Mouse (Mus musculus): ENCODE measurements around the gene Fstl4. TPM values are rescaled to one million over a fixed set of nuclear protein-coding genes. Genes with fewer than 3 reads are reported as not detected.

The Fstl4 gene
- polyA plus RNA-seq, 1 experiment from 2014 or later: not detected

GRCm38 (mm10) chr11:53069751-53070150 is 305.3 kb downstream of the Fstl4 start:
- H3K4me3 ChIP-seq (ENCODE audit: low read depth, low read length): no peak overlapping the region
- no peaks in the 10 kb centered on the region for H3K4me1 ChIP-seq (ENCODE audit: insufficient read depth)
- TF ChIP-seq CTCF (IDR thresholded peaks at IDR 0.05; ENCODE audit: low read depth) (no peak), EP300 (IDR thresholded peaks at IDR 0.05; ENCODE audit: low read depth) (no peak)
- 67% methylated on average over 6 of the region's 6 CpGs for WGBS (ENCODE audit: insufficient replicate concordance)
- H3K27ac ChIP-seq (ENCODE audit: low read depth): no peak overlapping the region
- DNase-seq: no peak
- H3K27me3 ChIP-seq (ENCODE audit: insufficient read depth, low read length): no peaks in the 10 kb centered on the region
- no peaks in the 10 kb centered on the region for H3K36me3 ChIP-seq (replicated peaks; ENCODE audit: insufficient read depth, low read length)
- H3K4me2 ChIP-seq (ENCODE audit: low read depth, low read length): no peak overlapping the region
- ATAC-seq: no peak
- no peaks in the 10 kb centered on the region for H3K9me3 ChIP-seq (ENCODE audit: low read length)
- no peak overlapping the region for H3K9ac ChIP-seq (replicated peaks)

- ATAC-seq: no peak
These were observed 307.2 kb downstream of the Fstl4 start for GRCm38 (mm10) chr11:53071602-53072001.

DNA sequence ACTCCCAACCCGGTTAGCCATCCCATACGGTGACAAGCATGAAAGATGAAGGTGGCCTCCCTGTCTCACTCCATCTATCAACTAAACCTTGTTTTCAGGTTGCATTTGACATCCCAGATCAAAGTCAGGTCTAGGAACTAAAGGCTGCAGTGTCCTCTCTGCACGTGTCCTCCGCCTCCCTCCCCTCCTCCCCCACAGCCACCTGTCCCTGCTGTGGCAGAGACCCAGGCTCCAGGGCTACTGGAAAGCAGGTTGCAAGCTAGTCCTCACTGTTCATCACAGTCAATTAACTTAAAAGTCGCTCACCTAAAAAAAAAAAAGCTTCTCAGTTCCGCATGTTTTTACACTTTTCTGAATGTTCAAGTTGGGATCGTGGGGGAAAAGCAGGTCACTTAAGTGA is 313.2 kb downstream of the Fstl4 start:
- H3K4me2 ChIP-seq (ENCODE audit: low read depth, low read length): no peak overlapping the region
- no peaks in the 10 kb centered on the region for H3K4me1 ChIP-seq (ENCODE audit: insufficient read depth)
- no peak for ATAC-seq
- no peak overlapping the region for H3K27ac ChIP-seq (ENCODE audit: low read depth)
- TF ChIP-seq CTCF (IDR thresholded peaks at IDR 0.05; ENCODE audit: low read depth) (no peak), EP300 (IDR thresholded peaks at IDR 0.05; ENCODE audit: low read depth) (no peak)
- H3K9ac ChIP-seq (replicated peaks): no peak overlapping the region
- no peaks in the 10 kb centered on the region for H3K27me3 ChIP-seq (ENCODE audit: insufficient read depth, low read length)
- 77% methylated on average over 7 of the region's 7 CpGs for WGBS (ENCODE audit: insufficient replicate concordance)
- H3K36me3 ChIP-seq (replicated peaks; ENCODE audit: insufficient read depth, low read length): no peaks in the 10 kb centered on the region
- H3K4me3 ChIP-seq (ENCODE audit: low read depth, low read length): no peak overlapping the region
- peaks cover 3% of the 10 kb centered on the region; the same call in 1 of the 2 replicates for H3K9me3 ChIP-seq (ENCODE audit: low read length)
- DNase-seq: no peak

More at GRCm38 (mm10) chr11:53071602-53072001, 307.2 kb downstream of the Fstl4 start:
- Histone ChIP-seq H3K9ac (replicated peaks) (no peak overlapping the region), H3K4me3 (ENCODE audit: low read depth, low read length) (no peak overlapping the region), H3K4me2 (ENCODE audit: low read depth, low read length) (no peak overlapping the region), H3K4me1 (ENCODE audit: insufficient read depth) (no peaks in the 10 kb centered on the region), H3K36me3 (replicated peaks; ENCODE audit: insufficient read depth, low read length) (no peaks in the 10 kb centered on the region), H3K27ac (ENCODE audit: low read depth) (no peak overlapping the region), H3K9me3 (ENCODE audit: low read length) (no peaks in the 10 kb centered on the region), H3K27me3 (ENCODE audit: insufficient read depth, low read length) (no peaks in the 10 kb centered on the region)
- no peak for DNase-seq
- WGBS (ENCODE audit: insufficient replicate concordance): 19% methylated on average over 1 of the region's 1 CpGs
- TF ChIP-seq CTCF (IDR thresholded peaks at IDR 0.05; ENCODE audit: low read depth) (no peak), EP300 (IDR thresholded peaks at IDR 0.05; ENCODE audit: low read depth) (no peak)

GRCm38 (mm10) chr11:53078419-53079334 is 314.2 kb downstream of the Fstl4 start:
- H3K4me1 ChIP-seq (ENCODE audit: insufficient read depth): no peaks in the 10 kb centered on the region
- 33% methylated on average over 7 of the region's 7 CpGs for WGBS (ENCODE audit: insufficient replicate concordance)
- DNase-seq: no peak

GRCm38 (mm10) chr11:53081310-53081709 is 316.9 kb downstream of the Fstl4 start:
- Histone ChIP-seq H3K4me3 (ENCODE audit: low read depth, low read length) (no peak overlapping the region), H3K36me3 (replicated peaks; ENCODE audit: insufficient read depth, low read length) (no peaks in the 10 kb centered on the region), H3K4me2 (ENCODE audit: low read depth, low read length) (no peak overlapping the region), H3K4me1 (ENCODE audit: insufficient read depth) (no peaks in the 10 kb centered on the region), H3K27ac (ENCODE audit: low read depth) (no peak overlapping the region), H3K9ac (replicated peaks) (no peak overlapping the region), H3K27me3 (ENCODE audit: insufficient read depth, low read length) (no peaks in the 10 kb centered on the region), H3K9me3 (ENCODE audit: low read length) (peaks cover 3% of the 10 kb centered on the region; the same call in 1 of the 2 replicates)
- DNase-seq (no peak), ATAC-seq (no peak)
- 70% methylated on average over 6 of the region's 6 CpGs for WGBS (ENCODE audit: insufficient replicate concordance)
- TF ChIP-seq CTCF (IDR thresholded peaks at IDR 0.05; ENCODE audit: low read depth) (no peak), EP300 (IDR thresholded peaks at IDR 0.05; ENCODE audit: low read depth) (no peak)

More at GRCm38 (mm10) chr11:53078419-53079334, 314.2 kb downstream of the Fstl4 start:
- no peaks in the 10 kb centered on the region for H3K36me3 ChIP-seq (replicated peaks; ENCODE audit: insufficient read depth, low read length)
- no peak overlapping the region for H3K4me2 ChIP-seq (ENCODE audit: low read depth, low read length)
- H3K27me3 ChIP-seq (ENCODE audit: insufficient read depth, low read length): no peaks in the 10 kb centered on the region
- H3K9me3 ChIP-seq (ENCODE audit: low read length): peaks cover 3% of the 10 kb centered on the region; the same call in 1 of the 2 replicates
- H3K9ac ChIP-seq (replicated peaks): no peak overlapping the region
- H3K27ac ChIP-seq (ENCODE audit: low read depth): no peak overlapping the region
- H3K4me3 ChIP-seq (ENCODE audit: low read depth, low read length): no peak overlapping the region
- ATAC-seq: no peak
- TF ChIP-seq CTCF (IDR thresholded peaks at IDR 0.05; ENCODE audit: low read depth) (no peak), EP300 (IDR thresholded peaks at IDR 0.05; ENCODE audit: low read depth) (no peak)

GRCm38 (mm10) chr11:53085367-53085766 is 320.9 kb downstream of the Fstl4 start:
- no peak for ATAC-seq
- WGBS (ENCODE audit: insufficient replicate concordance): 40% methylated on average over 6 of the region's 6 CpGs
- Histone ChIP-seq H3K4me1 (ENCODE audit: insufficient read depth) (no peaks in the 10 kb centered on the region), H3K4me3 (ENCODE audit: low read depth, low read length) (no peak overlapping the region), H3K4me2 (ENCODE audit: low read depth, low read length) (no peak overlapping the region), H3K27ac (ENCODE audit: low read depth) (no peak overlapping the region), H3K9ac (replicated peaks) (no peak overlapping the region), H3K9me3 (ENCODE audit: low read length) (no peaks in the 10 kb centered on the region), H3K36me3 (replicated peaks; ENCODE audit: insufficient read depth, low read length) (no peaks in the 10 kb centered on the region), H3K27me3 (ENCODE audit: insufficient read depth, low read length) (no peaks in the 10 kb centered on the region)
- DNase-seq: peak; percentile 56
- TF ChIP-seq CTCF (IDR thresholded peaks at IDR 0.05; ENCODE audit: low read depth) (peak; percentile 51), EP300 (IDR thresholded peaks at IDR 0.05; ENCODE audit: low read depth) (no peak)

All from liver, postnatal 0 days (tissue).